Mouse (Mus musculus) kidney, embryonic 14.5 days (tissue): ENCODE data around the gene Sec62. TPM values are rescaled to one million over a fixed set of nuclear protein-coding genes. Genes with fewer than 3 reads are reported as not detected.

Source experiments
- ATAC-seq: fragments of 200-750 bp; cut with Nextera tagmentation; 2 replicates; pipeline ENCODE4 v1.8.0; 2017; ENCODE audit warnings: moderate number of reproducible peaks, mild to moderate bottlenecking, moderate TSS enrichment, moderate library complexity; ENCODE audit not compliant: low FRiP score, low TSS enrichment
- H3K27ac ChIP-seq: fragments of 300-500 bp; sonication (generic); 2 replicates; pipeline ENCODE4 v1.5.1; 2014; ENCODE audit warnings: low read depth, mild to moderate bottlenecking, low read length, moderate library complexity, mixed read lengths
- H3K27me3 ChIP-seq: fragments of 300-500 bp; sonication (generic); 2 replicates; pipeline ENCODE4 v1.6.1; 2014; ENCODE audit warnings: mild to moderate bottlenecking, low read length; ENCODE audit not compliant: control insufficient read depth, insufficient read depth
- H3K36me3 ChIP-seq: fragments of 300-500 bp; sonication (generic); 2 replicates; pipeline ENCODE4 v1.6.1; 2014; ENCODE audit warnings: low read length, mixed read lengths; ENCODE audit not compliant: control insufficient read depth, insufficient read depth
- H3K4me1 ChIP-seq: fragments of 300-500 bp; sonication (generic); 2 replicates; pipeline ENCODE4 v1.6.1; 2014; ENCODE audit warnings: low read length, mixed read lengths; ENCODE audit not compliant: control insufficient read depth, insufficient read depth
- H3K4me2 ChIP-seq: fragments of 300-500 bp; sonication (generic); replicated peaks from 2 replicates; pipeline ENCODE4 v1.6.1; 2014; ENCODE audit warnings: low read depth, mild to moderate bottlenecking, low read length
- H3K4me3 ChIP-seq: fragments of 300-500 bp; sonication (generic); 2 replicates; pipeline ENCODE4 v1.5.1; 2014; ENCODE audit warnings: mild to moderate bottlenecking, low read length
- H3K9ac ChIP-seq: fragments of 300-500 bp; sonication (generic); 2 replicates; pipeline ENCODE4 v1.6.1; 2014; ENCODE audit warnings: low read depth, mild to moderate bottlenecking, low read length, moderate library complexity
- H3K9me3 ChIP-seq: fragments of 300-500 bp; sonication (generic); 2 replicates; pipeline ENCODE4 v1.6.1; 2016; ENCODE audit warnings: low read length; ENCODE audit not compliant: control insufficient read depth
- whole genome bisulfite sequencing: fragments of 180-500 bp; shearing (Covaris S2); extraction: QIAGEN DNeasy Blood & Tissue Kit; methylation state at CpG from one replicate; pipeline ENCODE4 v1.1.7; 2014; 5-methylcytosine and 5-hydroxymethylcytosine counted together
- polyA plus RNA-seq: library from polyadenylated mRNA; unstranded; fragments of >200 nt; fragmentation: Nextera tagmentation; extraction: Ambion mirVana; gene quantifications from 2 replicates; pipeline ENCODE4 v1.2.1, GENCODE M21; 2014

Sec62 gene
- 98.0 and 108 TPM in 2 replicates for polyA plus RNA-seq

GRCm38 (mm10) chr3:30792737-30793402 lies at the start of gene Sec62:
Gene Sec62, plus strand, starts transcription at chr3:30792875.
- under 1% methylated on average over 62 of the region's 62 CpGs for WGBS
- ATAC-seq, result peak; percentile 98
- H3K9ac ChIP-seq, result peak within 1 kb of the TSS; percentile 98

GRCm38 (mm10) chr3:30742891-30743290 lies 49.8 kb upstream of the Sec62 start:
- no peak for ATAC-seq
- Histone ChIP-seq H3K4me1 (no peaks in the 10 kb centered on the region), H3K9me3 (no peaks in the 10 kb centered on the region), H3K36me3 (no peaks in the 10 kb centered on the region), H3K27me3 (no peaks in the 10 kb centered on the region), H3K4me3 (no peak overlapping the region), H3K4me2 (no peak overlapping the region), H3K27ac (no peak overlapping the region), H3K9ac (no peak overlapping the region)
- WGBS, result 80% methylated on average over 7 of the region's 7 CpGs

More at GRCm38 (mm10) chr3:30792737-30793402, at the start of gene Sec62:
- H3K27me3 ChIP-seq, result no peaks in the 10 kb centered on the region
- H3K27ac ChIP-seq, result peak within 1 kb of the TSS; percentile 89
- H3K9me3 ChIP-seq, result no peaks in the 10 kb centered on the region
- peak within 1 kb of the TSS; percentile 71 for H3K4me2 ChIP-seq
- H3K4me3 ChIP-seq, result peak within 1 kb of the TSS; percentile 99
- H3K36me3 ChIP-seq, result no peaks in the 10 kb centered on the region
- H3K4me1 ChIP-seq, result no peaks in the 10 kb centered on the region

- ATAC-seq, result no peak
- no peak within 1 kb of the TSS for H3K4me2 ChIP-seq
These were observed 46.7 kb upstream of the Sec62 start, which contains the start of gene Samd7 for GRCm38 (mm10) chr3:30746006-30746405. Gene Samd7, plus strand, starts transcription at chr3:30746293.

GRCm38 (mm10) chr3:30748316-30748715 lies 44.4 kb upstream of the Sec62 start:
- H3K9ac ChIP-seq, result no peak overlapping the region
- no peaks in the 10 kb centered on the region for H3K9me3 ChIP-seq
- no peaks in the 10 kb centered on the region for H3K36me3 ChIP-seq
- H3K27ac ChIP-seq, result no peak overlapping the region
- no peak overlapping the region for H3K4me2 ChIP-seq
- 91% methylated on average over 9 of the region's 9 CpGs for WGBS
- H3K4me1 ChIP-seq, result no peaks in the 10 kb centered on the region
- H3K4me3 ChIP-seq, result no peak overlapping the region
- ATAC-seq, result no peak
- H3K27me3 ChIP-seq, result no peaks in the 10 kb centered on the region

More at GRCm38 (mm10) chr3:30746006-30746405, 46.7 kb upstream of the Sec62 start, which contains the start of gene Samd7:
- Histone ChIP-seq H3K9ac (no peak within 1 kb of the TSS), H3K36me3 (no peaks in the 10 kb centered on the region), H3K4me3 (no peak within 1 kb of the TSS), H3K27ac (no peak within 1 kb of the TSS), H3K4me1 (no peaks in the 10 kb centered on the region), H3K9me3 (no peaks in the 10 kb centered on the region), H3K27me3 (no peaks in the 10 kb centered on the region)
- 82% methylated on average over 7 of the region's 7 CpGs for WGBS

- H3K27ac ChIP-seq, result no peak overlapping the region
- 96% methylated on average over 4 of the region's 4 CpGs for WGBS
- ATAC-seq, result no peak
- H3K9ac ChIP-seq, result no peak overlapping the region
- no peak overlapping the region for H3K4me2 ChIP-seq
- no peak overlapping the region for H3K4me3 ChIP-seq
- H3K27me3 ChIP-seq, result no peaks in the 10 kb centered on the region
- no peaks in the 10 kb centered on the region for H3K4me1 ChIP-seq
- H3K36me3 ChIP-seq, result no peaks in the 10 kb centered on the region
- no peaks in the 10 kb centered on the region for H3K9me3 ChIP-seq
These were observed 38.0 kb upstream of the Sec62 start for GRCm38 (mm10) chr3:30754696-30755095.

- Histone ChIP-seq H3K9ac (no peak overlapping the region), H3K4me1 (no peaks in the 10 kb centered on the region), H3K36me3 (no peaks in the 10 kb centered on the region), H3K9me3 (no peaks in the 10 kb centered on the region), H3K27me3 (no peaks in the 10 kb centered on the region), H3K4me2 (no peak overlapping the region), H3K27ac (no peak overlapping the region), H3K4me3 (no peak overlapping the region)
- no peak for ATAC-seq
- WGBS, result 87% methylated on average over 4 of the region's 4 CpGs
These were observed 27.8 kb upstream of the Sec62 start for GRCm38 (mm10) chr3:30764877-30765276.

GRCm38 (mm10) chr3:30765311-30766027 lies 27.2 kb upstream of the Sec62 start:
- Histone ChIP-seq H3K4me1 (no peaks in the 10 kb centered on the region), H3K9ac (no peak overlapping the region), H3K4me3 (no peak overlapping the region), H3K27me3 (no peaks in the 10 kb centered on the region), H3K4me2 (no peak overlapping the region), H3K27ac (no peak overlapping the region), H3K9me3 (no peaks in the 10 kb centered on the region), H3K36me3 (no peaks in the 10 kb centered on the region)
- 79% methylated on average over 10 of the region's 10 CpGs for WGBS
- ATAC-seq, result no peak; the same call in 1 of the 2 replicates

GRCm38 (mm10) chr3:30766177-30766576 lies 26.5 kb upstream of the Sec62 start:
- no peaks in the 10 kb centered on the region for H3K4me1 ChIP-seq
- no peaks in the 10 kb centered on the region for H3K9me3 ChIP-seq
- H3K4me3 ChIP-seq, result no peak overlapping the region
- 78% methylated on average over 7 of the region's 7 CpGs for WGBS
- no peaks in the 10 kb centered on the region for H3K36me3 ChIP-seq
- no peak for ATAC-seq
- H3K9ac ChIP-seq, result no peak overlapping the region
- H3K27ac ChIP-seq, result no peak overlapping the region
- H3K4me2 ChIP-seq, result no peak overlapping the region
- H3K27me3 ChIP-seq, result no peaks in the 10 kb centered on the region

GRCm38 (mm10) chr3:30767271-30767670 lies 25.4 kb upstream of the Sec62 start:
- ATAC-seq, result no peak
- no peak overlapping the region for H3K4me3 ChIP-seq
- 91% methylated on average over 6 of the region's 6 CpGs for WGBS
- H3K36me3 ChIP-seq, result no peaks in the 10 kb centered on the region
- H3K9ac ChIP-seq, result no peak overlapping the region
- H3K4me2 ChIP-seq, result no peak overlapping the region
- H3K27ac ChIP-seq, result no peak overlapping the region
- no peaks in the 10 kb centered on the region for H3K9me3 ChIP-seq
- no peaks in the 10 kb centered on the region for H3K4me1 ChIP-seq
- no peaks in the 10 kb centered on the region for H3K27me3 ChIP-seq
